Mouse (Mus musculus): Measurements from ENCODE around the gene Naga. TPM values are rescaled to one million over a fixed set of nuclear protein-coding genes. Genes with fewer than 3 reads are reported as not detected.
"Not testable (repeated sequence)": the region's sequence is repeated elsewhere in the genome, so short reads cannot be mapped to it uniquely, and the experiment has no call there.

Naga gene
- polyA plus RNA-seq, 1 experiment from 2014 or later = 79.6 TPM

DNA sequence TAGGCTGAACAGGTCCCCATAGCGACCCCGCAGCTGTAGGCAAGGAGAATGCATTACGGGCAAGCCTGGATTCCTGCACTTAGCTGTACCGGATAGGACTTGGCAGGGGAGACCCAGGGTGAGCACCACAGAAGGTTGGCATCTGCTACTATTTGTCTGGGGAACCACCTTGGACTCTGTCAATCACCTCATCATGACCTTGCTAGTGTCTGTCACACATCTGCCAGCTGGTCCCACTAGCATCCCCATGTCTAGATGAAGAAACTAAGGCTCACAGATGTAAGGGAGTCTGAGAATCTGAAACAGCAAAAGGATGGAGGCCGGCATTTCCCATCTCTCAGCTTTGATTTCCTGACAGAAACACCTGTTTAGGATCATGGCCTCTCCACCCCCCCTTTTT, 35.7 kb upstream of the Naga start:
- no peaks in the 10 kb centered on the region for H3K27me3 ChIP-seq (replicated peaks)
- H3K27ac ChIP-seq = no peak overlapping the region
- ATAC-seq (ENCODE audit: insufficient read depth, low FRiP score, low read depth) = no peak
- 0 out of 2 replicates have a peak, but pooled peaks cover 16% of the 10 kb centered on the region for H3K4me1 ChIP-seq
- 87% methylated on average over 5 of the region's 5 CpGs for WGBS
- H3K9me3 ChIP-seq = no peaks in the 10 kb centered on the region
- H3K4me2 ChIP-seq = no peak overlapping the region
- H3K9ac ChIP-seq = no peak overlapping the region
- no peak overlapping the region for H3K4me3 ChIP-seq (replicated peaks)
- no peaks in the 10 kb centered on the region for H3K36me3 ChIP-seq

DNA sequence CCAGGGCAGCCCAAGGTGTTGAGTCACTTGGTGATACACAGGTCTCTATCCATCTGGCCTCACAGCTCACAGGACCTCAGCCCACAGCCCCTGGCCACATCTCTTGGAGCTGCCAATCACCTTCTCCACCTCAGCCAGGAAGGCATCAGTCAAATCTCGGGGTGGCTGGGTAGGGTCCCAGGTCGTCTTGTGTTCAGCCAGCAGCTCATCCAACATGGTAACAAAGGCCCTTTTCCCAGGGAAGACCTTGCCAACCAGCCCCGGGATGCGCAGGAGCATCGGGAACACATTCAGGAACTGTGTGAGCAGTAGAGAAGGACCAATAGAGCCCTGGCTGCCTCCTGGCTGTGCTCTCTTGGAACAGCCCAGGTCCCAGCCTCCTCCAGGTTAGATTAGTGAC, 34.3 kb upstream of the Naga start:
- no peak overlapping the region for H3K27ac ChIP-seq
- 85% methylated on average over 5 of the region's 5 CpGs for WGBS

GRCm38 (mm10) chr15:82372446-82372845, 33.7 kb upstream of the Naga start:
- no peak overlapping the region for H3K4me3 ChIP-seq (replicated peaks)
- H3K4me2 ChIP-seq = no peak overlapping the region
- H3K4me1 ChIP-seq = 0 out of 2 replicates have a peak, but pooled peaks cover 4% of the 10 kb centered on the region
- H3K36me3 ChIP-seq = no peaks in the 10 kb centered on the region
- no peaks in the 10 kb centered on the region for H3K27me3 ChIP-seq (replicated peaks)
- H3K9me3 ChIP-seq = no peaks in the 10 kb centered on the region
- ATAC-seq (ENCODE audit: insufficient read depth, low FRiP score, low read depth) = no peak
- WGBS = 86% methylated on average over 6 of the region's 6 CpGs
- no peak overlapping the region for H3K27ac ChIP-seq
- no peak overlapping the region for H3K9ac ChIP-seq

More for the DNA sequence above, 34.3 kb upstream of the Naga start:
- 0 out of 2 replicates have a peak, but pooled peaks cover 9% of the 10 kb centered on the region for H3K4me1 ChIP-seq
- no peaks in the 10 kb centered on the region for H3K9me3 ChIP-seq
- no peak overlapping the region for H3K4me2 ChIP-seq
- H3K36me3 ChIP-seq = no peaks in the 10 kb centered on the region
- H3K9ac ChIP-seq = no peak overlapping the region
- H3K4me3 ChIP-seq (replicated peaks) = no peak overlapping the region
- no peak for ATAC-seq (ENCODE audit: insufficient read depth, low FRiP score, low read depth)
- H3K27me3 ChIP-seq (replicated peaks) = no peaks in the 10 kb centered on the region

DNA sequence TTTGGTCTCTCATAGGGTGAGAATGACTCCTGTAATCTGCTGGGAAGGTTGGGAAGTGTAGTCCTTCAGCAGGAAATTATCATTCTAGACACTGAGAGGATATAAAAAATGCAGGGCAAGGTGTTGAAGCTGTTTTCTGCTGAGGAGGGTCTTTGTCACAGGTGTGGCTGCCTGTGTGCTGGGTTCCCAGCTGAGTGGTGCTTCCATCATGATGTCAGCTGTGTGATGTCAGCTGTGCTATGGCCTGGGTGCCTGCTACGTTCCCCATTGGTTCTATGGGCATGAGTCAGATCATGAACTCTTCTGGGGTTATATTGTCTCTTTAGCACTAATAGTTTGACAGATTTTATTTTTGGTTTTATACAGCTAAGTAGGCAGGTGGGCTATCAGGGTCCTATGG, 30.1 kb upstream of the Naga start:
- Histone ChIP-seq H3K9me3 (no peaks in the 10 kb centered on the region), H3K9ac (no peak overlapping the region), H3K4me2 (no peak overlapping the region), H3K27me3 (replicated peaks) (no peaks in the 10 kb centered on the region), H3K27ac (no peak overlapping the region), H3K36me3 (no peaks in the 10 kb centered on the region), H3K4me1 (no peaks in the 10 kb centered on the region), H3K4me3 (replicated peaks) (no peak overlapping the region)
- WGBS = 90% methylated on average over 1 of the region's 1 CpGs
- ATAC-seq (ENCODE audit: insufficient read depth, low FRiP score, low read depth) = no peak

DNA sequence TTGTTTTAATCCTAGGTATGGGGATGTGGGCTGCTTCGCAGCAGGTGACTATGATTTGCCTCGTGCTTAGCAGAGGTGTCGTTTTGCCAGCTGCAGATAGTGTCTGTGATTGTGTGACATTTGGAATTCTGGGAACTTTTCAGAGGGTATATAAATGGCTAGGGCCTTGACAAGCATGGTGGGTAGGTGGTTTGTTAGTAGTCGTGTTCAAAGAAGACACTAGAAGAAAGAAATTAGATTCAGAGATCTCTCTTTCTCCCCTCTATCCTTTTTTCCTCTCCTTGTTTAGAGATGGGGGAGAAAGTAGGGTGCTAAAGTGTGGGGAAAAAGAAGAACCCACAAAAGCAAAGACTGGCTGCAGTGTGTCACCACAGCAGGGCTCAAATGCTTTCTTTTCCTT, 29.4 kb upstream of the Naga start:
- Histone ChIP-seq H3K9ac (no peak overlapping the region), H3K27me3 (replicated peaks) (no peaks in the 10 kb centered on the region), H3K36me3 (no peaks in the 10 kb centered on the region), H3K4me1 (no peaks in the 10 kb centered on the region), H3K27ac (no peak overlapping the region), H3K9me3 (no peaks in the 10 kb centered on the region), H3K4me2 (no peak overlapping the region), H3K4me3 (replicated peaks) (no peak overlapping the region)
- WGBS = 90% methylated on average over 4 of the region's 4 CpGs
- no peak for ATAC-seq (ENCODE audit: insufficient read depth, low FRiP score, low read depth)

DNA sequence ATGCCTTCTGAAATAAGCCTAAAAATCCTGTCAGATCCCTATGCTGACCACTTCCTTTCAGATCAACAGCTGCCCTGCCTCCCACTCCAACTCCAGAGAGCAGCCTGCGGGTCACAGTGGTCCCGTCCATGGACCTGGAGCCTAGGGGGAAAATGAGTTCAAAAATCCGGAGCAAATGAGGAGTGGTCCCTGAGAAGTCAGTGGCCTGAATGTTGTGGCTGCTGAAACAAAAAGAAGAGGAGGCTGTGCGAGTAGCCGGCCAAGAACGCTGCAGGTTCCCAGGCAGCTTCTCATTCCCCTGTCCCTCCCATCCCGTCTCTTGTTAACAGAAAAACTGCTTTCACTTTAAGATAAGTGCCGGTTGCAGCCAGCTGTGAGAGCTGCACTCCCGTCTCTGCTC, 25.8 kb upstream of the Naga start:
- H3K4me1 ChIP-seq; H3K27me3 ChIP-seq (replicated peaks); H3K27ac ChIP-seq; H3K9me3 ChIP-seq; ATAC-seq (ENCODE audit: insufficient read depth, low FRiP score, low read depth); H3K9ac ChIP-seq; H3K36me3 ChIP-seq; H3K4me3 ChIP-seq (replicated peaks): not testable (repeated sequence)
- peak overlapping the region; percentile 37 for H3K4me2 ChIP-seq
- WGBS = 5% methylated on average over 6 of the region's 9 CpGs

GRCm38 (mm10) chr15:82363801-82364200, 25.1 kb upstream of the Naga start:
- not testable (repeated sequence) for H3K36me3 ChIP-seq; H3K27ac ChIP-seq; H3K27me3 ChIP-seq (replicated peaks); H3K9ac ChIP-seq; H3K4me3 ChIP-seq (replicated peaks); H3K9me3 ChIP-seq; H3K4me2 ChIP-seq; H3K4me1 ChIP-seq; ATAC-seq (ENCODE audit: insufficient read depth, low FRiP score, low read depth)
- WGBS = 72% methylated on average over 9 of the region's 12 CpGs

GRCm38 (mm10) chr15:82362234-82362633, 23.5 kb upstream of the Naga start:
- Histone ChIP-seq H3K27me3 (replicated peaks) (no peaks in the 10 kb centered on the region), H3K9me3 (no peaks in the 10 kb centered on the region), H3K9ac (no peak overlapping the region), H3K4me2 (no peak overlapping the region), H3K27ac (no peak overlapping the region), H3K4me3 (replicated peaks) (no peak overlapping the region), H3K4me1 (peaks cover 7% of the 10 kb centered on the region), H3K36me3 (no peaks in the 10 kb centered on the region)
- no peak for ATAC-seq (ENCODE audit: insufficient read depth, low FRiP score, low read depth)
- WGBS = 74% methylated on average over 4 of the region's 4 CpGs

DNA sequence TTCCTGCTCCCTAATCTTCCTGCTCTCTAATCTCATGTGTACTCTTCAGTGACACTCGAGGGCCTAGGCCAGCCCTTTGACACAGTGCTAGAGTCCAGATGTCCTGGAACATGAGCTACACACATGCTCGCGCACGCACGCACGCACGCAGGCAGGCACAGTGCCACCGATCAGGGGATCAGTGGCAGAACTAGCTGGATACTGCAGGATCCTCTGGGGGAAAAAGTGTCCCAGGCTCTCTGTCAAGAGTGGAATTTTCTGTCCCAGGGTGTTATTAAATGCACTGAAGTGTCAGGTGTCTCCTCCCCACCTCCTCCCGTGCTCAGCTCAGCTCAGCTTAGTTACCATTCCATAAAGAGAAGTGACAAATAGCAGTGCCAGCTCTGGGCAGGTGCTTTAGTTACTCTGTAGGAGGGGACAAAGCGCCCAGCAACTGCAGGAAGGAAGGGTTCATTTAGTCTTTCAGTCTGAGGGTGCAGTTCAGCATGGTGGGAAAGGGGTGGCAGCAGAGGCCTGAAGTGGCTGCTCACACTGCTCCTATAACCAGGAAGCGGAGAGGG, 22.8 kb upstream of the Naga start:
- Histone ChIP-seq H3K4me3 (replicated peaks) (no peak overlapping the region), H3K9ac (no peak overlapping the region), H3K9me3 (no peaks in the 10 kb centered on the region), H3K27me3 (replicated peaks) (no peaks in the 10 kb centered on the region), H3K4me1 (peaks cover 7% of the 10 kb centered on the region), H3K4me2 (no peak overlapping the region), H3K27ac (peak overlapping the region; percentile 65; the same call in 1 of the 2 replicates), H3K36me3 (no peaks in the 10 kb centered on the region)
- peak; percentile 80; the same call in 1 of the 2 replicates for ATAC-seq (ENCODE audit: insufficient read depth, low FRiP score, low read depth)
- WGBS = 63% methylated on average over 11 of the region's 11 CpGs

DNA sequence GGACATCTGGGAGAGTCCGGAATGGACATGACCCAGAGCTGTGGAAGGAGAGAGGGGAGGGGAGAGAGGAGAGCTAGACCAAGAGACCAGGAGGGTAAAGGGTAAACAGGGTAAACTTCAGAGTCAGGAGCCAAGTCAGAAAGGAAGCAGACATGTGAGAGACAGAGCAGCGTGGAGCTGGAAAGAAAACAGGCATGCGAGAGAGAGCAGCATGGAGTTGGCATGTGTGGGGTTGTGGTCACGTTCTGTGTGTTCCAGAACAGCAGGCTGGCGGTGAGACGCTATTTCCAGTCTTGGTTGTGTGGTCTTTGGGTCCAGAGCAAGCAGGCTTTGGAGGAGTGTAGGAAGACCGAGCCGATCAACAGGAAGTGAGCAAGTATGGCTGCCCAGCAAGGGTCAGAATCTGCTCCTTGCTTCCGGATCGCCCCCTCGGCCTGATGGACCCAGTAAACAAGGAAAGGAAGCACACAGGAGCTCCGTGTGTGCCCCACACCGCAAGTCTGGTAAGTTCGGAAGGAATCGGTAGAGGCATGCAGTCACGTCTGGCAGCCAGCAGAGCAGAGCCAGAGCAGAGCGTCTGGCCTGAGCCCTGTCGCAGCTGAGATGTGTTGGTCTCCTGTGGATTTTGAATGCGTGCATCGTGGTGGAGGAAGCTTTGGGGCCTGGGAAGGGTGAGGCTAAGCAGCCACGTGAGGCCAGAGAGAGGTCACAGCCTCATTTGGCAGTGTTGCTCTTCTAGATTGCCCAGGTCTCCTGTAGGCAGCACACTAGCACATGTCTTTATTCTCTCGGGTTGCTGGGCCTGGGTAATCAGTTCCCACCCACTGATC, 19.9 kb upstream of the Naga start:
- H3K4me2 ChIP-seq = no peak overlapping the region
- 53% methylated on average over 22 of the region's 22 CpGs for WGBS
- H3K4me3 ChIP-seq (replicated peaks) = no peak overlapping the region
- no peak overlapping the region for H3K9ac ChIP-seq
- H3K36me3 ChIP-seq = no peaks in the 10 kb centered on the region
- H3K27me3 ChIP-seq (replicated peaks) = no peaks in the 10 kb centered on the region
- H3K27ac ChIP-seq = peak overlapping the region; percentile 57
- peaks cover 11% of the 10 kb centered on the region for H3K4me1 ChIP-seq
- H3K9me3 ChIP-seq = no peaks in the 10 kb centered on the region
- no peak for ATAC-seq (ENCODE audit: insufficient read depth, low FRiP score, low read depth)

GRCm38 (mm10) chr15:82354126-82354945, 15.6 kb upstream of the Naga start, which contains the start of gene Ndufa6:
TSS of gene Ndufa6 (minus strand) at chr15:82354322.
- Histone ChIP-seq H3K36me3 (peaks cover 11% of the 10 kb centered on the region), H3K9me3 (no peaks in the 10 kb centered on the region), H3K4me2 (peak within 1 kb of the TSS; percentile 74), H3K9ac (peak within 1 kb of the TSS; percentile 94), H3K4me1 (peaks cover 30% of the 10 kb centered on the region), H3K4me3 (replicated peaks) (peak within 1 kb of the TSS; percentile 79), H3K27me3 (replicated peaks) (no peaks in the 10 kb centered on the region), H3K27ac (peak within 1 kb of the TSS; percentile 94)
- ATAC-seq (ENCODE audit: insufficient read depth, low FRiP score, low read depth) = peak; percentile 99
- 1% methylated on average over 57 of the region's 57 CpGs for WGBS

DNA sequence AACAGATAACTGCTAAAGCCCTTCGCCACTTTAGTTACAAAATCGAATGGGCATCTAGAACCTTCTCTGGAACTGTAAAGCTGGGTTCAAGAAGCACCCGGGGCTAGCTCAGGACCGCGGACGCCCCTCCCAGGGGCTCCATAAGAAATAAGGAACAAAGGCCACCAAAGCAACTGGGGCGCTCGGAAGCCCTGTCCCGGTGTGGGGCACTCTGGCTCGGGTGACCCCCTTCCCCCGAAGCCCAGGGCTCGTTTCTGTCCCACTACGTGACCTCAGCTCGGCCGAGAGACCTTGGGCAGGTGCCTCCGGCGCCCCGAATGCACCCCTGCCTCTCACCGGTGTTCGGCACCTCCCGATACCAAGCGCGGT, 15.0 kb upstream of the Naga start:
- H3K4me3 ChIP-seq (replicated peaks) = peak overlapping the region; percentile 79
- peaks cover 17% of the 10 kb centered on the region for H3K36me3 ChIP-seq
- H3K9ac ChIP-seq = peak overlapping the region; percentile 94
- H3K27ac ChIP-seq = peak overlapping the region; percentile 79
- no peaks in the 10 kb centered on the region for H3K9me3 ChIP-seq
- WGBS = 0% methylated on average over 23 of the region's 23 CpGs
- H3K4me1 ChIP-seq = peaks cover 26% of the 10 kb centered on the region
- no peaks in the 10 kb centered on the region for H3K27me3 ChIP-seq (replicated peaks)
- H3K4me2 ChIP-seq = peak overlapping the region; percentile 68
- peak; percentile 1; the same call in 1 of the 2 replicates for ATAC-seq (ENCODE audit: insufficient read depth, low FRiP score, low read depth)

All from stomach, embryonic 15.5 days (tissue).